Mouse (Mus musculus) MEL (cell line): Measurements from ENCODE around the gene Med16.

Experiments used
- CTCF ChIP-seq, 3 experiments: IDR thresholded peaks in 2 of 3; conservative IDR thresholded peaks in 1 of 3; 2 replicates each; pipeline ENCODE4 v1.5.1; 2011 to 2012; ENCODE audit warnings: low read length in 3 of 3, low read depth in 2 of 3, mild to moderate bottlenecking in 2 of 3, improper control_type of control experiment in 1 of 3, inconsistent platforms in 1 of 3, mixed read lengths in 1 of 3, moderate library complexity in 1 of 3; ENCODE audit not compliant: control insufficient read depth in 1 of 3, insufficient read depth in 1 of 3, poor library complexity in 1 of 3, severe bottlenecking in 1 of 3
- ELF1 ChIP-seq: IDR thresholded peaks from 2 replicates; pipeline ENCODE4 v1.6.1; 2014; ENCODE audit warnings: low read depth, mild to moderate bottlenecking, inconsistent platforms, low read length, improper control_type of control experiment, moderate library complexity
- KAT2A ChIP-seq: conservative IDR thresholded peaks from 2 replicates; pipeline ENCODE4 v1.6.1; 2012; ENCODE audit warnings: low read depth, low read length, improper control_type of control experiment, inconsistent platforms
- NRF1 ChIP-seq: IDR thresholded peaks from 2 replicates; pipeline ENCODE4 v1.6.1; 2014; ENCODE audit warnings: low read depth, mild to moderate bottlenecking, inconsistent platforms, low read length, improper control_type of control experiment, moderate library complexity; ENCODE audit not compliant: poor library complexity, insufficient read depth, severe bottlenecking
- SIN3A ChIP-seq: IDR thresholded peaks from 2 replicates; pipeline ENCODE4 v1.6.1; 2012; ENCODE audit warnings: low read length, improper control_type of control experiment, inconsistent platforms
- SMC3 ChIP-seq: IDR thresholded peaks from 2 replicates; pipeline ENCODE4 v1.6.1; 2011; ENCODE audit warnings: low read depth, low read length, improper control_type of control experiment
- USF1 ChIP-seq: IDR thresholded peaks from 2 replicates; pipeline ENCODE4 v1.6.1; 2014; ENCODE audit warnings: low read depth, mild to moderate bottlenecking, inconsistent platforms, low read length, improper control_type of control experiment, moderate library complexity

DNA sequence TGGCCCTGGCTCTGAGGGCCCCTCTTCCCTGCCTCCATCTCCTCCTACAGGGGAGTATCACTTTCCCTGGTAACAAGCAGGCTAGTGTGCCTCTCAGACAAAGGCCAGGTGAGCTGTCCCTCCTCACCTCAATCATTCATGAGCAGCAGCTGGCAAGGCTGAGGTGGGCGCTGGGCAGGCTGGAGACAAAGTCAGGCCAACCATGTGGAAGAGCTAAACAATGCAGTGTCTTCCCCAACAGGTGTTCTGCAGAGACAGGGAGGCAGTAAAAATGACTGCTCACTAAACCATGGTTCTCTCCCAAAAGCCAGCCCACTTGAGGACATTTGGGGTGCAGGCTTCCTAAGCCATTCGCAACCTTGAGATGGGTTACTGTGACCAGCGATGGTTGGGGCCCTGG lies 57.1 kb downstream of the Med16 start:
- TF ChIP-seq CTCF (IDR thresholded peaks at IDR 0.05 in 2 of 3, conservative IDR thresholded peaks at IDR 0.05 in 1 of 3; ENCODE audit: control insufficient read depth in 1 of 3, insufficient read depth in 1 of 3, low read depth in 2 of 3, low read length in 3 of 3, poor library complexity in 1 of 3, severe bottlenecking in 1 of 3): no peak
- no peak for TF ChIP-seq ELF1
- TF ChIP-seq KAT2A: no peak
- TF ChIP-seq SIN3A: no peak
- no peak for TF ChIP-seq USF1
- no peak for TF ChIP-seq NRF1
- no peak for TF ChIP-seq SMC3
